Mouse (Mus musculus) urinary bladder, postnatal 4 days (tissue): ENCODE results near the gene Hnrnph1.

Experiments
- DNase-seq, 2 experiments: peaks; one replicate each; pipeline ENCODE4 v3.0.0; 2021 to 2022; ENCODE audit warnings: low spot score in 2 of 2

The Hnrnph1 gene

DNA sequence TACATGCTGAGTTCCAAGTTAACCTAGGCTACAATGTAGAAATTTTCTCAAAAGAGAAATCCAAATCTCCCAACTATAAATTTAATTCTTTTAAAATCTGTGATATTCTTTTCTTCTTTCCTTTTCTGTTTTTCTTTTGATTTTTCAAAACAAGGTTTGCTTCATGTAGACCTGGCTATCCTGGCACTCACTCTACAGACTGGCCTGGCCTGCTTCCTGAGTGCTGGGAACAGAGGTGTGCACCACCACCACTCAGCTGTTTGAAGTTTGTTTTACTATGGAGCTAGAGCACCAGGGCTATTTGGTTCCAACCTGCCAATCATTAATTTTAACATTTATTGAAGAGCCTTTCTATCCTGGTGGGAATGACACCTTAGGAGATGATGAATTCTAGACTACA is 3.7 kb upstream of the Hnrnph1 start:
- DNase-seq, result no peak

- DNase-seq, result peak in 1 of 2 experiments; percentile 44
Measured at GRCm38 (mm10) chr11:50373621-50374020, 3.2 kb upstream of the Hnrnph1 start.

GRCm38 (mm10) chr11:50374286-50375015 is 2.3 kb upstream of the Hnrnph1 start:
- peak in 1 of 2 experiments; percentile 20 for DNase-seq

DNA sequence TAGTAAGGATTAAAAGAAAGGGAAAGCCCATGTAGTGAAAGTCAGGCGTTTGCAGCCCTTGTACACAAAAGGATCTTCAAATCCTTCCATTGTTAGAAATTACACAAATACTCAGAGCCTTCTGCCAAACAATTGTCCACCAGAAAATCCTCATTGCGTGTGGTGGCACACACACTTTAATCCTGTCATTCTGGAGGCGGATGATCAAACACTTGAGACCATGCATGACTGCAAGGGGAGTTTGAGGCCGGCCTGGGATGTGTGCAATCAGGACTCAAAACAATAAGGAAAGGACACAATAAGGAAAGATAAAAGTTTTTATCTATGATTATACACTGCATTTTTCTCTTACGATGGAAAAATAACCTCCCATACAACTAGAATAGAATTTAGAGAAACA is 1.4 kb upstream of the Hnrnph1 start:
- DNase-seq, result no peak

DNA sequence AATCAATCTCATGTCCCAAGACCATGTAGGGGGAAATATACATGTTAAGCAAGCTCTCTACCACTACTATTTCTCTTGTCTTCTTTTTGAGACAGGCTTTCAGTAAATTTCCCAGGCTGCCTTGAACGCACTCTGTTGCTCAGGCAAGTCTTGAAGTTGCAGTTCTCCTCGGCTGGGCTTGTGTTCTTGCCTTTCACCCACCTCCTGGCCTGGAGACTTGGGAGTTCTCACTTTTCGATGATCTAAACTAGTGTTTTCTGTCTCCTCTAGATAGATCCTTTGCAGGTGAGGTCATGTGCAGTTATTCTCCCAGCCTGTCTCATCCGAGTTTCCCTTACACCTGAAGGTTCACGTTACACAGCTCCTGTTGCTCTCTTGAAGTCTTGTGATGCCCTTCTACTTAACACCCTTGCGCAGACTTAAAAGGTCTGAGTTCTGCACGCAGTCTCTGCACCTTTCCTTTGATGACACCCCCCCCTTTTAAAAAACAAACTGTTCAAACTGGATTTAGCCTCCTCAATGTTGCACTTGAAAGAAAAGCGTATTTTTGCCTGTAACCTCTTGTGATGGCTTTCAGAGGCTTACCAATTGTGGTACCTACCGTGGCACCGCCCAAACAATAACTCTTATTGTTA is 517 bp upstream of the Hnrnph1 start:
- DNase-seq, result no peak

DNA sequence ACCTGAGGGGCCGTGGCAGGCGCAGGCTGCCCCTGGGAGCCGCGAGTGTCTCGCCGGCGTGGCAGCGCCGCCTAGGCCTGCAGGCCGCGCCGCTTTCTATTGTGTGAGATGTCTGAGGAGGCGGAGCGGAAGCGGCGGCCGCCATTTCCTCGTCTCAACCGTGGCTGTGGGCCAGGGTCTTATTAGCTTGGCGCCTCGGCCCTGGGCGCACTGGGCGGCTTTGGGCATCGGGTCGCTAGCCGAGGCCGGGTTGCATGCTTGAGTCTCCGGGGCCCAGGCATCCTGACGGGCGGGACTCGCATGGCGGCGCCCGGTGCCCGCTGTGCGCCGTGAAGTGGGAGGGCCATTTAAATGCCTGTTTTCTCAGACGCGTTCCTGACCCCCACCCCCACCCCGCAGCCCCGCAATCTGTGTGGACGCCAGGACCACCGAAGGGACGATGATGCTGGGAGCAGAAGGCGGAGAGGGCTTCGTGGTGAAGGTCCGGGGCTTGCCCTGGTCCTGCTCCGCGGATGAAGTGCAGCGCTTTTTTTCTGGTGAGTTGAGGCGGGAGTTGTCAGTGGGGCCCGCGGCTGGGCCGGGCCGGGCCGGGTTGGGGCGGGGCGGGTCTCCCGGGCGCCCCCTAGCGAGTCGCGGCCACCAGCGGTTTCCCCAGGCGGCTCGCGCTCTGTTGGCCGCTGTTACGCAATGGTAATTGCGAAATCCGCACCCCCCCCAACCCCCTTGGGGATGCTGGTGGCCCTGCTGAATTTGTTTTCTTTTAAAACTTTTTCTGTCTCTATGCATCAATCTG is 1.3 kb downstream of the Hnrnph1 start:
- peak; percentile 85 to 89 for DNase-seq

- no peak for DNase-seq
Measured at GRCm38 (mm10) chr11:50379023-50379752, 2.4 kb downstream of the Hnrnph1 start.

- no peak for DNase-seq
Measured at GRCm38 (mm10) chr11:50381311-50381710, 4.5 kb downstream of the Hnrnph1 start.

- no peak for DNase-seq
Measured at GRCm38 (mm10) chr11:50387167-50387679, 10.4 kb downstream of the Hnrnph1 start.

DNA sequence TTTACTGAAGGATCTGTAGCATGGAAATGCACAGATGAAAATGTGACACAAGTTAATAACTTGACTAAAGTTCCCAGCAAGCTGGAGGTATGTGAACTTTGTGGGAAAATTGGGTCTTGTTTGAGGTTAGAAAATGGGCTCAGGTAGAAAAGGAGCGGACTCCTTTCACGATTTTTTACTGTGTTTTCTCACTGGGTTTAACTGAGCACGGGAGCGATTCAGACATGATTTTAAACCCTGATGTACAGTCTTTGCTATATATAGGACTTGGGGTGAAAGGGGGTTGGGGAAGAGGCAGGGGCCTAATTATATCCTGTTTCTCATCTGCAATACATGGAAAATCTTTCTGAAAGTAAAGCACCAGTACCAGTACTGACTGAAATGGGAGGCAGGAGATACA is 10.9 kb downstream of the Hnrnph1 start:
- DNase-seq, result no peak

GRCm38 (mm10) chr11:50388217-50388929 is 11.6 kb downstream of the Hnrnph1 start:
- DNase-seq, result no peak

DNA sequence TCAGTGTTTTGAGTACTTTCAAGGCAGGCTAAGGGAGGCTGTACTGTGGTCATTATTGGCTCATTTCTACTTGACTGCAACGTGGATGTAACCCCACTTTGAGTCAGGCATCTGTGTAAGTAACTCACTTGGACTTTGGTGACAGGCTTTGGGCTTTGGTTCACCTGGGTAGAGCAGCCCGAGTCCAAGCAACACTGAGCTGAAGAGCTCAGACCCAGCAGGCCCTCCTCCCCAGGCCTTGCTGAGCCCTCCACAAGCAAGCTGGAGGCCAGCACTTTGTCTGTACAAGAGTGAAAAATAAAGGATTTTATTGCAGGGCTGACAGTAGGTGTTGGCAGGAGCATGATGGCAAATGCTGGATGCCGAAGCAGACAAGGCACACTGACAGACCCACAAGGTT is 12.2 kb downstream of the Hnrnph1 start:
- DNase-seq, result no peak

GRCm38 (mm10) chr11:50389616-50390015 is 12.8 kb downstream of the Hnrnph1 start:
- no peak for DNase-seq

GRCm38 (mm10) chr11:50391272-50391960 is 14.6 kb downstream of the Hnrnph1 start:
- DNase-seq, result no peak

DNA sequence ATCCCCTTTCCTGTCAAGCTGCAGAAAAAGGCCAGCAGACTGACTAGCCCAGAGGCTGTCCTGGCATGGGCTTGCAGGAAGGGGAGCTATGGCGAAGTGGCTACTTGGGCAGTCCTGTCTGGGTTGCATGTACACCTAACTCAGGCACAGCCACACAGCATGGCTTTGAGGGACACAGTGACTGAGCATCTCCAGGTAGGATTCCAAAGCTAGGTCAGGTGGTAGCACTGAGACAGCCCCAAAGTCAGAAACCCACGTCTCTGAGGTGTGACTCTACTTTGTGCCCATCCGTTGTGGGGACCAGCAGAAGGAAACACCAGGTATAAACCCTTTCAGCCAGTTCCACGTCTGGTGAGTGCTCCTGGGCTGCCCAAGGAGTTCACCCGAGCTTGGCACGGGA is 16.5 kb downstream of the Hnrnph1 start:
- DNase-seq, result no peak

DNA sequence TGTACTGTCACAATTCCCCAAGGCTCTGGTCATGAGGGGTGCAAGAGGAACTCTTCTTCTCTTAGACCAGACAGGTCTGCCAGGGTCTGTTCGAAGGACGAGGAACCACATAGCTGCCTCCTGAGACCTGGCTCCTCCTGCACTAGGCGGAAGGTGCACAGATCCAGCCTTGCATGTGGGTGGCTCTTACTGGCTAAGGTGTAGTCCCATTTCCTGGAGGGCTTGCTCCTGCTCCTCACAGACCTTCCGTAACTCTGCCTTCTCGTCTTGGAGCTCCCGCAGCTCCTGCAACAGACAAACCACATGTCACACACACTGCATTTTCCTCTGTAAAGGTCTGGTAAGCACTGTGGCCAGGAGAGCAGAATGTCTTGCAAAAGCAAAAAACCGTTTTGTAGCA is 17.9 kb downstream of the Hnrnph1 start:
- DNase-seq, result peak in 1 of 2 experiments; percentile 29

DNA sequence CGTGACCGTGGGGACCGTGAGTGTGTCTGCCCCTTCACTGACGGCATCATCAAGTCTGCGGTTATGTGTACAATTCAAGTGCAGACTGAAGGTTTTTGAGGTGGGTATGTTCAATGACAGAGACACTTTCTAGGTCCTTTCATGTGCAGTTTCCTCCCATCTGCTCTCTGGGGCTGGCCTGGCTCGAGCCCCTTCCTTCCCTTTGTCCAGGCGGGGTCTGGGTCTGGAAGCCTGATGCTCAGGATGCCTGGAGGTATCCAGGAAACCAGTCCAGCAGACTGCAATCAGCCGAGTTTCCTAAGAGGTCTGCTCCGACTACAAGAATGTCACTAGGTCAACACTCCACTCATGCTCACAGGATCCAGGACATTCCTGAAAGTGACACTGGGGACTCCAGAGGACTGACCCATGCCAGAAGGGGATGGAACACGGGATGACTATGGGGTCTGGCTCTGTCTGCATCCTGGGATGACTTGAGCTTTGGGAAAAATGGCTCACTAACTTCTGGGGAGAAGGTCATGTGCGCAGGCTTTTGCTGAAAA is 20.0 kb downstream of the Hnrnph1 start:
- DNase-seq, result peak in 1 of 2 experiments; percentile 56

- DNase-seq, result peak in 1 of 2 experiments; percentile 40
Measured at GRCm38 (mm10) chr11:50397316-50397715, 20.5 kb downstream of the Hnrnph1 start.

- peak in 1 of 2 experiments; percentile 56 for DNase-seq
Measured at GRCm38 (mm10) chr11:50398803-50399202, 22.0 kb downstream of the Hnrnph1 start.

GRCm38 (mm10) chr11:50402481-50402880 is 25.7 kb downstream of the Hnrnph1 start:
- no peak for DNase-seq
